Mouse (Mus musculus) kidney, adult 2 months (tissue): ENCODE measurements around the gene Zfp597. TPM values are rescaled to one million over a fixed set of nuclear protein-coding genes. Genes with fewer than 3 reads are reported as not detected.
"Not testable (repeated sequence)": the region's sequence is repeated elsewhere in the genome, so short reads cannot be mapped to it uniquely, and the experiment has no call there.

Experiments used
- DNase-seq: peaks from one replicate; pipeline ENCODE4 v3.0.0; 2021
- H3K27ac ChIP-seq: fragments of 200-500 bp; 2 replicates; pipeline ENCODE4 v1.5.1; 2012; ENCODE audit warnings: low read depth, low read length, control low read depth, inconsistent platforms; ENCODE audit not compliant: insufficient read depth
- H3K27me3 ChIP-seq: fragments of 200-500 bp; replicated peaks from 2 replicates; pipeline ENCODE4 v1.6.1; 2012; ENCODE audit warnings: mild to moderate bottlenecking, moderate library complexity, low read length, inconsistent platforms; ENCODE audit not compliant: control insufficient read depth, insufficient read depth
- H3K36me3 ChIP-seq: fragments of 200-500 bp; 2 replicates; pipeline ENCODE4 v1.6.1; 2012; ENCODE audit warnings: mild to moderate bottlenecking, moderate library complexity, low read length, inconsistent platforms; ENCODE audit not compliant: control insufficient read depth, insufficient read depth
- H3K4me1 ChIP-seq: fragments of 200-500 bp; 2 replicates; pipeline ENCODE4 v1.6.1; 2011; ENCODE audit warnings: low read length; ENCODE audit not compliant: control insufficient read depth, insufficient read depth
- H3K4me3 ChIP-seq: fragments of 200-500 bp; 2 replicates; pipeline ENCODE4 v1.5.1; 2011; ENCODE audit warnings: mild to moderate bottlenecking, low read depth, low read length, control low read depth; ENCODE audit not compliant: insufficient read depth
- CTCF ChIP-seq: fragments of 200-500 bp; conservative IDR thresholded peaks from 2 replicates; pipeline ENCODE4 v1.5.1; 2011; ENCODE audit warnings: low read depth, mild to moderate bottlenecking, control low read depth, low read length, moderate library complexity, mixed read lengths; ENCODE audit not compliant: insufficient read depth, insufficient read length
- POLR2A ChIP-seq: fragments of 200-500 bp; IDR thresholded peaks from one replicate; pipeline ENCODE4 v1.6.1; 2011; ENCODE audit warnings: low read depth, low read length, control low read depth
- WGBS: fragments of 180-500 bp; shearing (Covaris S2); methylation state at CpG from one replicate; pipeline ENCODE4 v1.1.7; 2018; 5-methylcytosine and 5-hydroxymethylcytosine counted together
- polyA plus RNA-seq: library from polyadenylated mRNA; depleted of rRNA; stranded (reverse); fragments of >200 nt; gene quantifications from 2 replicates; pipeline ENCODE4 v1.2.3, GENCODE M21; 2012

The Zfp597 gene
- polyA plus RNA-seq, 1 experiment = 2.5 TPM

- Histone ChIP-seq H3K36me3 (no peaks in the 10 kb centered on the region; the same call in 1 of the 2 replicates), H3K4me3 (no peak overlapping the region), H3K27ac (no peak overlapping the region), H3K27me3 (no peaks in the 10 kb centered on the region), H3K4me1 (no peaks in the 10 kb centered on the region)
- no peak for TF ChIP-seq POLR2A
- WGBS = 95% methylated on average over 4 of the region's 4 CpGs
- DNase-seq = no peak
Measured at GRCm38 (mm10) chr16:3859254-3859653, 25.1 kb downstream of the Zfp597 start.

GRCm38 (mm10) chr16:3855776-3856175 lies 28.6 kb downstream of the Zfp597 start:
- Histone ChIP-seq H3K4me3 (no peak overlapping the region), H3K27me3 (no peaks in the 10 kb centered on the region), H3K4me1 (no peaks in the 10 kb centered on the region), H3K36me3 (no peaks in the 10 kb centered on the region), H3K27ac (no peak overlapping the region)
- TF ChIP-seq POLR2A (no peak), CTCF (no peak)
- DNase-seq = no peak
- 91% methylated on average over 1 of the region's 1 CpGs for WGBS

- no peak overlapping the region for H3K4me3 ChIP-seq
- no peak overlapping the region for H3K27ac ChIP-seq
- WGBS = 58% methylated on average over 11 of the region's 11 CpGs
- TF ChIP-seq POLR2A (no peak), CTCF (no peak)
- H3K27me3 ChIP-seq = no peaks in the 10 kb centered on the region
- H3K36me3 ChIP-seq = no peaks in the 10 kb centered on the region
- H3K4me1 ChIP-seq = no peaks in the 10 kb centered on the region
- no peak for DNase-seq
Measured at GRCm38 (mm10) chr16:3854437-3855182, 29.8 kb downstream of the Zfp597 start.

- H3K27ac ChIP-seq = no peak overlapping the region
- no peaks in the 10 kb centered on the region for H3K4me1 ChIP-seq
- H3K27me3 ChIP-seq = no peaks in the 10 kb centered on the region
- no peak for DNase-seq
- no peaks in the 10 kb centered on the region for H3K36me3 ChIP-seq
- 88% methylated on average over 12 of the region's 12 CpGs for WGBS
- TF ChIP-seq CTCF (no peak), POLR2A (no peak)
- H3K4me3 ChIP-seq = no peak overlapping the region
Measured at GRCm38 (mm10) chr16:3852586-3852985, 31.8 kb downstream of the Zfp597 start.

GRCm38 (mm10) chr16:3851301-3851700 lies 33.1 kb downstream of the Zfp597 start:
- H3K27me3 ChIP-seq, DNase-seq, H3K36me3 ChIP-seq, H3K4me1 ChIP-seq, H3K27ac ChIP-seq, H3K4me3 ChIP-seq: not testable (repeated sequence)
- 95% methylated on average over 13 of the region's 13 CpGs for WGBS

- WGBS = 81% methylated on average over 3 of the region's 3 CpGs
- H3K27me3 ChIP-seq = no peaks in the 10 kb centered on the region
- H3K4me3 ChIP-seq = no peak overlapping the region
- H3K4me1 ChIP-seq = no peaks in the 10 kb centered on the region
- H3K27ac ChIP-seq = no peak overlapping the region
- TF ChIP-seq POLR2A (no peak), CTCF (no peak)
- DNase-seq = no peak
- no peaks in the 10 kb centered on the region for H3K36me3 ChIP-seq
Measured at GRCm38 (mm10) chr16:3848416-3848815, 35.9 kb downstream of the Zfp597 start.

- H3K27me3 ChIP-seq = no peaks in the 10 kb centered on the region
- no peaks in the 10 kb centered on the region for H3K36me3 ChIP-seq
- DNase-seq = no peak
- WGBS = 78% methylated on average over 4 of the region's 4 CpGs
- no peak for TF ChIP-seq POLR2A
- TF ChIP-seq CTCF = no peak
- H3K27ac ChIP-seq = no peak overlapping the region
- H3K4me3 ChIP-seq = no peak overlapping the region
- H3K4me1 ChIP-seq = no peaks in the 10 kb centered on the region
Measured at GRCm38 (mm10) chr16:3847871-3848270, 36.5 kb downstream of the Zfp597 start.
